Mouse (Mus musculus) testis, adult 2 months (tissue): ENCODE data around the gene Csmd2.

Experiments
- CTCF ChIP-seq: fragments of 200-500 bp; IDR thresholded peaks from 2 replicates; pipeline ENCODE4 v1.5.1; 2012; ENCODE audit warnings: low read depth, mild to moderate bottlenecking, inconsistent platforms, low read length, moderate library complexity; ENCODE audit not compliant: control insufficient read depth, insufficient read depth, insufficient replicate concordance
- POLR2A ChIP-seq: fragments of 200-500 bp; IDR thresholded peaks from 2 replicates; pipeline ENCODE4 v1.6.1; 2012; ENCODE audit warnings: low read depth, mild to moderate bottlenecking, inconsistent platforms, low read length, moderate library complexity; ENCODE audit not compliant: control insufficient read depth

DNA sequence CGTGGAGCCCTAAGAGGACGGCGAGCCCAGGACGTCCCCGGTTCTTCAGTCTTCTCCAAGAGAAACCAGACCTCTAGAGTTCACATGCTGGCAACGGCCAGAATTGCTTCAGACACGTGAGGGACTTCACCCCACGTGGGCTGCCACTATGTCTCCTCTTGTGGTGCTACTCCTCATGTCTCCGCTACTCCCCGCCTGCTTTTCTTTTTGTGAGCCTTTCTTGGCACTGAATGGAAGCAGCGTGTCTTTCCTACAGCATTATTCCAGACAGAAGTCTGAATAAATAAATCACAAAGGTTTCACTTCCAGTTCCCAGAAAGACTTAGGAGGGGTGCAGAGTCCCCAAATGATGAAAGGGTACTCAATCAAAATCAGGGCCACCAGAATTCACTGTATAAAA is 620.0 kb downstream of the Csmd2 start:
- TF ChIP-seq POLR2A = no peak
- TF ChIP-seq CTCF = no peak
